Mouse (Mus musculus): ENCODE data around the gene Nckipsd. TPM values are rescaled to one million over a fixed set of nuclear protein-coding genes. Genes with fewer than 3 reads are reported as not detected.
A peak's percentile ranks its signal among the peaks of the same experiment; 100 is the strongest.

The Nckipsd gene
- polyA plus RNA-seq, 1 experiment from 2014 or later, result 12.2 TPM

GRCm38 (mm10) chr9:108847374-108847773, 39.2 kb downstream of the Nckipsd start:
- DNase-seq (ENCODE audit: low spot score) (no peak), ATAC-seq (ENCODE audit: low read depth) (no peak)
- Histone ChIP-seq H3K9ac (ENCODE audit: low read depth, low read length) (no peak overlapping the region), H3K4me1 (ENCODE audit: control insufficient read depth, insufficient read depth, low read length) (no peaks in the 10 kb centered on the region), H3K36me3 (ENCODE audit: control insufficient read depth, insufficient read depth, low read length) (no peaks in the 10 kb centered on the region), H3K4me3 (ENCODE audit: low read depth, low read length) (no peak overlapping the region), H3K27ac (replicated peaks; ENCODE audit: low read depth, low read length) (no peak overlapping the region), H3K27me3 (replicated peaks; ENCODE audit: control insufficient read depth, insufficient read depth, low read length) (no peaks in the 10 kb centered on the region), H3K9me3 (ENCODE audit: control insufficient read depth, low read length) (no peaks in the 10 kb centered on the region), H3K4me2 (ENCODE audit: low read depth, low read length) (no peak overlapping the region)
- WGBS, result 84% methylated on average over 4 of the region's 4 CpGs

- no peaks in the 10 kb centered on the region for H3K27me3 ChIP-seq (replicated peaks; ENCODE audit: control insufficient read depth, insufficient read depth, low read length)
- H3K9me3 ChIP-seq (ENCODE audit: control insufficient read depth, low read length), result no peaks in the 10 kb centered on the region
- H3K9ac ChIP-seq (ENCODE audit: low read depth, low read length), result no peak overlapping the region
- no peaks in the 10 kb centered on the region for H3K36me3 ChIP-seq (ENCODE audit: control insufficient read depth, insufficient read depth, low read length)
- WGBS, result 63% methylated on average over 17 of the region's 17 CpGs
- DNase-seq (ENCODE audit: low spot score) (no peak), ATAC-seq (ENCODE audit: low read depth) (no peak)
- H3K4me1 ChIP-seq (ENCODE audit: control insufficient read depth, insufficient read depth, low read length), result peaks cover 6% of the 10 kb centered on the region
- no peak overlapping the region for H3K4me2 ChIP-seq (ENCODE audit: low read depth, low read length)
- no peak overlapping the region for H3K27ac ChIP-seq (replicated peaks; ENCODE audit: low read depth, low read length)
- no peak overlapping the region for H3K4me3 ChIP-seq (ENCODE audit: low read depth, low read length)
Measured at GRCm38 (mm10) chr9:108848419-108848818, 40.3 kb downstream of the Nckipsd start.

- Histone ChIP-seq H3K9ac (ENCODE audit: low read depth, low read length) (peak within 1 kb of the TSS; percentile 62), H3K27me3 (replicated peaks; ENCODE audit: control insufficient read depth, insufficient read depth, low read length) (no peaks in the 10 kb centered on the region), H3K4me2 (ENCODE audit: low read depth, low read length) (peak within 1 kb of the TSS; percentile 55), H3K4me3 (ENCODE audit: low read depth, low read length) (peak within 1 kb of the TSS; percentile 51), H3K4me1 (ENCODE audit: control insufficient read depth, insufficient read depth, low read length) (peaks cover 16% of the 10 kb centered on the region), H3K36me3 (ENCODE audit: control insufficient read depth, insufficient read depth, low read length) (peaks cover 13% of the 10 kb centered on the region; the same call in 1 of the 2 replicates), H3K27ac (replicated peaks; ENCODE audit: low read depth, low read length) (peak within 1 kb of the TSS; percentile 76), H3K9me3 (ENCODE audit: control insufficient read depth, low read length) (no peaks in the 10 kb centered on the region)
- 86% methylated on average over 3 of the region's 3 CpGs for WGBS
- ATAC-seq (ENCODE audit: low read depth), result no peak
- DNase-seq (ENCODE audit: low spot score), result no peak
Measured at GRCm38 (mm10) chr9:108852976-108853375, 44.8 kb downstream of the Nckipsd start, which contains the start of gene Slc26a6. TSS of gene Slc26a6 (plus strand) at chr9:108853283.

- WGBS, result 4% methylated on average over 25 of the region's 25 CpGs
- ATAC-seq (ENCODE audit: low read depth) (peak; percentile 93), DNase-seq (ENCODE audit: low spot score) (peak; percentile 97)
- peaks cover 16% of the 10 kb centered on the region for H3K4me1 ChIP-seq (ENCODE audit: control insufficient read depth, insufficient read depth, low read length)
- H3K4me3 ChIP-seq (ENCODE audit: low read depth, low read length), result peak overlapping the region; percentile 51
- no peaks in the 10 kb centered on the region for H3K27me3 ChIP-seq (replicated peaks; ENCODE audit: control insufficient read depth, insufficient read depth, low read length)
- no peaks in the 10 kb centered on the region for H3K9me3 ChIP-seq (ENCODE audit: control insufficient read depth, low read length)
- H3K4me2 ChIP-seq (ENCODE audit: low read depth, low read length), result peak overlapping the region; percentile 55
- H3K9ac ChIP-seq (ENCODE audit: low read depth, low read length), result peak overlapping the region; percentile 62
- H3K36me3 ChIP-seq (ENCODE audit: control insufficient read depth, insufficient read depth, low read length), result peaks cover 21% of the 10 kb centered on the region
- H3K27ac ChIP-seq (replicated peaks; ENCODE audit: low read depth, low read length), result peak overlapping the region; percentile 76
Measured at GRCm38 (mm10) chr9:108853635-108854240, 45.6 kb downstream of the Nckipsd start.

- peak overlapping the region; percentile 62 for H3K9ac ChIP-seq (ENCODE audit: low read depth, low read length)
- H3K27me3 ChIP-seq (replicated peaks; ENCODE audit: control insufficient read depth, insufficient read depth, low read length), result no peaks in the 10 kb centered on the region
- DNase-seq (ENCODE audit: low spot score) (peak; percentile 95), ATAC-seq (ENCODE audit: low read depth) (peak; percentile 91)
- H3K36me3 ChIP-seq (ENCODE audit: control insufficient read depth, insufficient read depth, low read length), result peaks cover 26% of the 10 kb centered on the region
- H3K4me1 ChIP-seq (ENCODE audit: control insufficient read depth, insufficient read depth, low read length), result peaks cover 16% of the 10 kb centered on the region
- H3K9me3 ChIP-seq (ENCODE audit: control insufficient read depth, low read length), result no peaks in the 10 kb centered on the region
- H3K27ac ChIP-seq (replicated peaks; ENCODE audit: low read depth, low read length), result peak overlapping the region; percentile 76
- peak overlapping the region; percentile 55 for H3K4me2 ChIP-seq (ENCODE audit: low read depth, low read length)
- peak overlapping the region; percentile 51 for H3K4me3 ChIP-seq (ENCODE audit: low read depth, low read length)
- WGBS, result under 1% methylated on average over 28 of the region's 28 CpGs
Measured at GRCm38 (mm10) chr9:108854241-108854696, 46.1 kb downstream of the Nckipsd start.

- no peaks in the 10 kb centered on the region for H3K27me3 ChIP-seq (replicated peaks; ENCODE audit: control insufficient read depth, insufficient read depth, low read length)
- WGBS, result 55% methylated on average over 5 of the region's 5 CpGs
- no peaks in the 10 kb centered on the region for H3K9me3 ChIP-seq (ENCODE audit: control insufficient read depth, low read length)
- H3K4me1 ChIP-seq (ENCODE audit: control insufficient read depth, insufficient read depth, low read length), result peaks cover 16% of the 10 kb centered on the region
- no peak for ATAC-seq (ENCODE audit: low read depth)
- DNase-seq (ENCODE audit: low spot score), result no peak
- peaks cover 31% of the 10 kb centered on the region for H3K36me3 ChIP-seq (ENCODE audit: control insufficient read depth, insufficient read depth, low read length)
- H3K27ac ChIP-seq (replicated peaks; ENCODE audit: low read depth, low read length), result no peak overlapping the region
- H3K9ac ChIP-seq (ENCODE audit: low read depth, low read length), result no peak overlapping the region
- H3K4me3 ChIP-seq (ENCODE audit: low read depth, low read length), result peak overlapping the region; percentile 51; the same call in 1 of the 2 replicates
- peak overlapping the region; percentile 55 for H3K4me2 ChIP-seq (ENCODE audit: low read depth, low read length)
Measured at GRCm38 (mm10) chr9:108855335-108855734, 47.2 kb downstream of the Nckipsd start.

- 71% methylated on average over 8 of the region's 8 CpGs for WGBS
- H3K4me2 ChIP-seq (ENCODE audit: low read depth, low read length), result no peak overlapping the region
- ATAC-seq (ENCODE audit: low read depth), result no peak
- H3K27me3 ChIP-seq (replicated peaks; ENCODE audit: control insufficient read depth, insufficient read depth, low read length), result no peaks in the 10 kb centered on the region
- no peak overlapping the region for H3K27ac ChIP-seq (replicated peaks; ENCODE audit: low read depth, low read length)
- no peak for DNase-seq (ENCODE audit: low spot score)
- no peak overlapping the region for H3K9ac ChIP-seq (ENCODE audit: low read depth, low read length)
- 0 out of 2 replicates have a peak, but pooled peaks cover 7% of the 10 kb centered on the region for H3K4me1 ChIP-seq (ENCODE audit: control insufficient read depth, insufficient read depth, low read length)
- H3K36me3 ChIP-seq (ENCODE audit: control insufficient read depth, insufficient read depth, low read length), result peaks cover 47% of the 10 kb centered on the region
- no peak overlapping the region for H3K4me3 ChIP-seq (ENCODE audit: low read depth, low read length)
- no peaks in the 10 kb centered on the region for H3K9me3 ChIP-seq (ENCODE audit: control insufficient read depth, low read length)
Measured at GRCm38 (mm10) chr9:108858792-108859527, 50.8 kb downstream of the Nckipsd start.
